Mouse (Mus musculus) CD4-positive, CD25-positive, alpha-beta regulatory T cell, adult 9 weeks (primary cell): Measurements from ENCODE around the gene Lrrc42. TPM values are rescaled to one million over a fixed set of nuclear protein-coding genes. Genes with fewer than 3 reads are reported as not detected.

Source experiments
- polyA plus RNA-seq: library from polyadenylated mRNA; unstranded; fragments of 100-300 nt; shearing (Covaris generic); gene quantifications from one replicate; pipeline ENCODE4 v1.2.1, GENCODE M21; 2017

Lrrc42 gene
- 38.1 TPM for polyA plus RNA-seq

GRCm38 (mm10) chr4:107253125-107254091 is at the start of gene Lrrc42, which contains the start of gene Hspb11:
TSS of gene Lrrc42 (minus strand) at chr4:107253532.
TSS of gene Hspb11 (plus strand) at chr4:107253593.

GRCm38 (mm10) chr4:107208880-107209279 is 44.5 kb downstream of the Lrrc42 start, which contains the start of gene Ldlrad1:
TSS of gene Ldlrad1 (plus strand) at chr4:107209180.

Other genes starting within 250 kb of the Lrrc42 start
- gene Mrpl37, start 186.7 kb downstream of the Lrrc42 start, polyA plus RNA-seq = 78.4 TPM
- 11.6 TPM for gene Cyb5rl, start 186.5 kb downstream of the Lrrc42 start, polyA plus RNA-seq
- gene Cdcp2, start 156.6 kb downstream of the Lrrc42 start, polyA plus RNA-seq = not detected
- 458 TPM for gene Tmem59, start 75.1 kb downstream of the Lrrc42 start, polyA plus RNA-seq
- 22.7 TPM for gene Tceanc2, start 74.4 kb downstream of the Lrrc42 start, polyA plus RNA-seq
- gene Ldlrad1, start 44.4 kb downstream of the Lrrc42 start, polyA plus RNA-seq = not detected
- 26.8 TPM for gene Hspb11, start 61 bp upstream of the Lrrc42 start, polyA plus RNA-seq
- gene Dio1, start 53.6 kb upstream of the Lrrc42 start, polyA plus RNA-seq = not detected
- gene Yipf1, start 60.8 kb upstream of the Lrrc42 start, polyA plus RNA-seq = 118 TPM
- 7.0 TPM for gene Ndc1, start 114.3 kb upstream of the Lrrc42 start, polyA plus RNA-seq
- not detected for gene Glis1, start 181.1 kb upstream of the Lrrc42 start, polyA plus RNA-seq